Mouse (Mus musculus): ENCODE data around the gene Ttc17.

DNA sequence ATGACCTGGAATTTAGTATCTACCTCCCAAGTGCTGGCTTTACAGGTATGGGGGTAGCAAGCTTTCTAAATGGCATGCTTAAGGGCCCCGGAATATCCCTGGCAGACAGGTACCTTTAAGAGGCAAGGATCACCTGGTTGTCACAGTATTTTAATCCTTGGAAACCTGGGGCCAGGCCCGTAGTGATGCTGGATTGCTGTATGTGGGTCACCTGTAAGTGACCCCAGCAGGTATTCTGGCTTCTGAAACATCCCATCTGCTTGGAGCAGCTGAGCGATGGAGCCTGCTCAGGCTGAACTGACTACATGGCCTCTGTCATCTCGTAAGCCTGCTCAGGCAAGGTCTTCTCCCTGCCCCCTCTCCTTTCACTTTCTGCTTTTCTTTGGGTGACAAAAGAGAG is 130.4 kb downstream of the Ttc17 start:
- no peak for TF ChIP-seq CTCF (IDR thresholded peaks at IDR 0.05; ENCODE audit: low read depth, low read length)
- no peak for TF ChIP-seq POLR2A (IDR thresholded peaks at IDR 0.05; ENCODE audit: extremely low read depth, insufficient read depth, low read length)
